Mouse (Mus musculus) thymus, postnatal 25 days (tissue): ENCODE measurements around the gene H2-M10.3.
"Not testable (repeated sequence)": the region's sequence is repeated elsewhere in the genome, so short reads cannot be mapped to it uniquely, and the experiment has no call there.

Source experiments
- DNase-seq: peaks from one replicate; pipeline ENCODE4 v3.0.0; 2022

H2-M10.3 gene

GRCm38 (mm10) chr17:36368317-36368716, at the start of gene H2-M10.3:
TSS of gene H2-M10.3 (minus strand) at chr17:36368417.
- not testable (repeated sequence) for DNase-seq

- no peak for DNase-seq
Observed at GRCm38 (mm10) chr17:36417416-36417815, 49.2 kb upstream of the H2-M10.3 start.

- no peak for DNase-seq
Observed at GRCm38 (mm10) chr17:36415407-36415806, 47.2 kb upstream of the H2-M10.3 start.

- DNase-seq, result no peak
Observed at GRCm38 (mm10) chr17:36414361-36414760, 46.1 kb upstream of the H2-M10.3 start.

- DNase-seq, result no peak
Observed at GRCm38 (mm10) chr17:36389907-36390306, 21.7 kb upstream of the H2-M10.3 start.

GRCm38 (mm10) chr17:36362404-36362803, 5.8 kb downstream of the H2-M10.3 start:
- DNase-seq, result not testable (repeated sequence)

- DNase-seq, result peak; percentile 45
Observed at GRCm38 (mm10) chr17:36357512-36357911, 10.7 kb downstream of the H2-M10.3 start.

GRCm38 (mm10) chr17:36355763-36356162, 12.5 kb downstream of the H2-M10.3 start:
- no peak for DNase-seq

GRCm38 (mm10) chr17:36355343-36355742, 12.9 kb downstream of the H2-M10.3 start:
- DNase-seq, result peak; percentile 63

GRCm38 (mm10) chr17:36326055-36326454, 42.2 kb downstream of the H2-M10.3 start, which contains the start of gene H2-M10.1:
TSS of gene H2-M10.1 (minus strand) at chr17:36326155.
- DNase-seq, result no peak

GRCm38 (mm10) chr17:36315689-36316253, 52.4 kb downstream of the H2-M10.3 start:
- DNase-seq, result no peak

GRCm38 (mm10) chr17:36315041-36315688, 53.1 kb downstream of the H2-M10.3 start:
- DNase-seq, result peak; percentile 70
